Mouse (Mus musculus) MEL (cell line): ENCODE results near the gene Prdm16.

ENCODE experiments used
- CTCF ChIP-seq, 3 experiments: IDR thresholded peaks in 2 of 3; conservative IDR thresholded peaks in 1 of 3; 2 replicates each; pipeline ENCODE4 v1.5.1; 2011 to 2012; ENCODE audit warnings: low read length in 3 of 3, low read depth in 2 of 3, mild to moderate bottlenecking in 2 of 3, improper control_type of control experiment in 1 of 3, inconsistent platforms in 1 of 3, mixed read lengths in 1 of 3, moderate library complexity in 1 of 3; ENCODE audit not compliant: control insufficient read depth in 1 of 3, insufficient read depth in 1 of 3, poor library complexity in 1 of 3, severe bottlenecking in 1 of 3
- POLR2A ChIP-seq, 2 experiments: IDR thresholded peaks; 2 replicates each; pipeline ENCODE4 v1.6.1; 2011 to 2012; ENCODE audit warnings: low read length in 2 of 2, mild to moderate bottlenecking in 2 of 2, control low read depth in 1 of 2, improper control_type of control experiment in 1 of 2, low read depth in 1 of 2, moderate library complexity in 1 of 2; ENCODE audit not compliant: control insufficient read depth in 1 of 2, insufficient read depth in 1 of 2, poor library complexity in 1 of 2
- SMC3 ChIP-seq: IDR thresholded peaks from 2 replicates; pipeline ENCODE4 v1.6.1; 2011; ENCODE audit warnings: low read depth, low read length, improper control_type of control experiment

GRCm38 (mm10) chr4:154325410-154325809 lies 311.3 kb downstream of the Prdm16 start:
- TF ChIP-seq CTCF (IDR thresholded peaks at IDR 0.05 in 2 of 3, conservative IDR thresholded peaks at IDR 0.05 in 1 of 3; ENCODE audit: control insufficient read depth in 1 of 3, insufficient read depth in 1 of 3, low read depth in 2 of 3, low read length in 3 of 3, poor library complexity in 1 of 3, severe bottlenecking in 1 of 3) (no peak), POLR2A (IDR thresholded peaks at IDR 0.05; ENCODE audit: control insufficient read depth in 1 of 2, insufficient read depth in 1 of 2, low read depth in 1 of 2, low read length in 2 of 2, poor library complexity in 1 of 2) (no peak), SMC3 (no peak)
